Mouse (Mus musculus): ENCODE measurements at regions not wholly inside any gene's neighbourhood (a gene's known extent, or its start where the extent isn't known, plus 50 kb on each side); places are given as distances from the start of the nearest gene placed in this dataset.

GRCm38 (mm10) chr7:82921722-82922121, 54.6 kb downstream of the Mex3b start:
- TF ChIP-seq CTCF (IDR thresholded peaks at IDR 0.05) (no peak), EP300 (IDR thresholded peaks at IDR 0.05) (no peak)
